Mouse (Mus musculus): Measurements from ENCODE around the gene Pde8a. TPM values are rescaled to one million over a fixed set of nuclear protein-coding genes. Genes with fewer than 3 reads are reported as not detected.

Pde8a gene
- 3.6 and 4.3 TPM in 2 replicates for polyA plus RNA-seq (2016; fragmentation: Nextera tagmentation; extraction: Ambion mirVana)

GRCm38 (mm10) chr7:81213347-81214152, at the start of gene Pde8a:
TSS of gene Pde8a (plus strand) at chr7:81213596.
- H3K4me1 ChIP-seq (replicated peaks), result peaks cover 20% of the 10 kb centered on the region; the same call in 1 of the 2 replicates
- no peak for ATAC-seq (ENCODE audit: insufficient number of reproducible peaks, insufficient read depth, low FRiP score, low TSS enrichment, low read depth)
- H3K36me3 ChIP-seq, result no peaks in the 10 kb centered on the region
- H3K4me2 ChIP-seq, result peak within 1 kb of the TSS; percentile 61
- peak within 1 kb of the TSS; percentile 51 for H3K4me3 ChIP-seq (replicated peaks)
- peak within 1 kb of the TSS; percentile 62 for H3K27ac ChIP-seq
- H3K27me3 ChIP-seq, result peaks cover 66% of the 10 kb centered on the region
- H3K9me3 ChIP-seq, result no peaks in the 10 kb centered on the region
- H3K9ac ChIP-seq (replicated peaks), result peak within 1 kb of the TSS; percentile 52
- WGBS, result 1% methylated on average over 88 of the region's 128 CpGs

- WGBS, result 59% methylated on average over 7 of the region's 7 CpGs
- no peak overlapping the region for H3K4me2 ChIP-seq
- no peaks in the 10 kb centered on the region for H3K36me3 ChIP-seq
- no peaks in the 10 kb centered on the region for H3K9me3 ChIP-seq
- peaks cover 8% of the 10 kb centered on the region; the same call in 1 of the 2 replicates for H3K27me3 ChIP-seq
- no peak overlapping the region for H3K27ac ChIP-seq
- no peak for ATAC-seq (ENCODE audit: insufficient number of reproducible peaks, insufficient read depth, low FRiP score, low TSS enrichment, low read depth)
- no peak overlapping the region for H3K9ac ChIP-seq (replicated peaks)
- no peak overlapping the region for H3K4me3 ChIP-seq (replicated peaks)
- no peaks in the 10 kb centered on the region for H3K4me1 ChIP-seq (replicated peaks)
Measured at GRCm38 (mm10) chr7:81164411-81164810, 49.0 kb upstream of the Pde8a start.

DNA sequence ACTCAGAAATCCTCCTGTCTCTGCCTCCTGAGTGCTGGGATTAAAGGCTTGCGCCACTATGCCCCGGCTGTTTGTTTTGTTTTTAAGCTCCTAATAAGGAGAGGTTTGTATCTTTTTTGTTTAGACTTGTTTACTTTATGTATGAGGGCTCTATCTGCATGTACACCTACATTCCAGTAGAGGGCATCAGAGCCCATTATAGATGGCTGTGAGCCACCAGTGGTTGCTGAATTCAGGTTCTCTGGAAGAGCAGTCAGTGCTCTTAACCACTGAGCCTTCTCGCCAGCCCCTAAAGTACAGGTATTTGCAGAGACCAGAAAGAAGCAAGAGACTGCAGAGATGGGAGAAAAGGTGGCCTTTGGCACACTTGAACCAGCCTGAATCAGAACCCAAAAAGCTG, 46.3 kb upstream of the Pde8a start:
- Histone ChIP-seq H3K4me1 (replicated peaks) (no peaks in the 10 kb centered on the region), H3K27me3 (peaks cover 15% of the 10 kb centered on the region; the same call in 1 of the 2 replicates), H3K27ac (no peak overlapping the region), H3K4me3 (replicated peaks) (no peak overlapping the region), H3K9ac (replicated peaks) (0 out of 2 replicates have a peak overlapping the region, but pooled peaks have one; percentile 0), H3K36me3 (no peaks in the 10 kb centered on the region), H3K4me2 (no peak overlapping the region), H3K9me3 (no peaks in the 10 kb centered on the region)
- no peak for ATAC-seq (ENCODE audit: insufficient number of reproducible peaks, insufficient read depth, low FRiP score, low TSS enrichment, low read depth)
- 50% methylated on average over 3 of the region's 3 CpGs for WGBS

DNA sequence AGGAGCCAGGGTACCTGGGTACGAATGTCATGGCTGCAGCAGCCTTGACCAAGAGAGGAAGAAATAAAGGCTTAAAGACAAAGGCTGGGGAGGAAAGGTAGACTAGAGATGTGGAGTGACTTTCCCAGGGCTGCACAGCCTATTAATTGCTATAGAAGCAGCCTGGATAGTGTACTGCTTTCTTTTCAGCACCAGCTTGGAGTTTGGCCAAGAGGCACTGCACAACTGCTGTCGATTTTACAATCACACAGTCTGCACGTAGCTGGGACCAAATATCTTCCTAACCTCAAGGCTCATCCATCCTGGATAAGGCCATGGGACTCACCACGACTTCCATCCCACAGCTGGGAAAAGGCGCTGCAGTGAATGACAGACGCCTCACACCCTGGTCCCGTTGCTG, 44.0 kb upstream of the Pde8a start:
- no peak overlapping the region for H3K9ac ChIP-seq (replicated peaks)

GRCm38 (mm10) chr7:81173931-81174330, 39.5 kb upstream of the Pde8a start:
- Histone ChIP-seq H3K36me3 (no peaks in the 10 kb centered on the region), H3K4me2 (no peak overlapping the region), H3K4me1 (replicated peaks) (no peaks in the 10 kb centered on the region), H3K9me3 (peaks cover 6% of the 10 kb centered on the region), H3K27ac (no peak overlapping the region), H3K4me3 (replicated peaks) (no peak overlapping the region), H3K9ac (replicated peaks) (no peak overlapping the region), H3K27me3 (peaks cover 11% of the 10 kb centered on the region; the same call in 1 of the 2 replicates)
- ATAC-seq (ENCODE audit: insufficient number of reproducible peaks, insufficient read depth, low FRiP score, low TSS enrichment, low read depth), result no peak
- WGBS, result 93% methylated on average over 2 of the region's 2 CpGs

More for the DNA sequence above, 44.0 kb upstream of the Pde8a start:
- H3K27ac ChIP-seq, result no peak overlapping the region
- H3K36me3 ChIP-seq, result no peaks in the 10 kb centered on the region
- WGBS, result 78% methylated on average over 7 of the region's 7 CpGs
- no peak overlapping the region for H3K4me3 ChIP-seq (replicated peaks)
- peaks cover 6% of the 10 kb centered on the region for H3K9me3 ChIP-seq
- no peaks in the 10 kb centered on the region for H3K4me1 ChIP-seq (replicated peaks)
- no peak for ATAC-seq (ENCODE audit: insufficient number of reproducible peaks, insufficient read depth, low FRiP score, low TSS enrichment, low read depth)
- H3K27me3 ChIP-seq, result peaks cover 15% of the 10 kb centered on the region; the same call in 1 of the 2 replicates
- no peak overlapping the region for H3K4me2 ChIP-seq

- Histone ChIP-seq H3K4me3 (replicated peaks) (no peak overlapping the region), H3K9ac (replicated peaks) (no peak overlapping the region), H3K36me3 (no peaks in the 10 kb centered on the region), H3K27me3 (0 out of 2 replicates have a peak, but pooled peaks cover 4% of the 10 kb centered on the region), H3K4me1 (replicated peaks) (peaks cover 6% of the 10 kb centered on the region), H3K4me2 (no peak overlapping the region), H3K27ac (no peak overlapping the region), H3K9me3 (peaks cover 6% of the 10 kb centered on the region)
- WGBS, result 80% methylated on average over 5 of the region's 5 CpGs
- ATAC-seq (ENCODE audit: insufficient number of reproducible peaks, insufficient read depth, low FRiP score, low TSS enrichment, low read depth), result no peak
Measured at GRCm38 (mm10) chr7:81174654-81175053, 38.7 kb upstream of the Pde8a start.

DNA sequence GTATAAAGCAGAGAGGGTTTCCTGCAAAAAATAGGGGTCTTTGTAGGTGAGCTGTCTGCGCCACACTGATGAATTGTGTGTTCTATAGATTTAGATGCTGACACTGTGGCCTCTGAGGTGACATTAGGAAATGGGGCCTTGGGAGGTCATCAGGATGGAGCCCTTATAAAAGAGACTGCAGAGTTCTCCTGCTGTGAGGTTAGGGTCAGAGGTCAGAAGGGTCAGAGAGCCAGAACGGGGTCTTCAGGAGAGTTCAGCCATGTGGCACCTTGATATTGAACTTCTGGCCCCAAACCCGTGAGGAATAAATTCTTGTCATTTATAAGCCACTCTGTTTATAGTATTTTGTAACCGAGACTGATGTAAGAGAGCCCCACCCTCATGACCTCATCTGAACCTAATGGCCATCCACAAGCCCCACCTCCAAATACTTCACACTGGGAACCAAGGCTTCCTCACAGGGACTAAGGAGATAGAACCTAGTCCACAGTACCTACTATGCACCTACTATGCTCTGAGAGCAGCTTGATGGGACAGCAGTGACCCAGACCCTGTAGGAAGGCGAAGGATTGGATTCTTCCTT, 37.1 kb upstream of the Pde8a start:
- no peak for ATAC-seq (ENCODE audit: insufficient number of reproducible peaks, insufficient read depth, low FRiP score, low TSS enrichment, low read depth)
- 32% methylated on average over 5 of the region's 5 CpGs for WGBS
- H3K4me2 ChIP-seq, result no peak overlapping the region
- peaks cover 6% of the 10 kb centered on the region for H3K9me3 ChIP-seq
- no peak overlapping the region for H3K27ac ChIP-seq
- H3K4me1 ChIP-seq (replicated peaks), result peaks cover 6% of the 10 kb centered on the region
- no peak overlapping the region for H3K4me3 ChIP-seq (replicated peaks)
- H3K9ac ChIP-seq (replicated peaks), result no peak overlapping the region
- H3K36me3 ChIP-seq, result no peaks in the 10 kb centered on the region
- H3K27me3 ChIP-seq, result no peaks in the 10 kb centered on the region

DNA sequence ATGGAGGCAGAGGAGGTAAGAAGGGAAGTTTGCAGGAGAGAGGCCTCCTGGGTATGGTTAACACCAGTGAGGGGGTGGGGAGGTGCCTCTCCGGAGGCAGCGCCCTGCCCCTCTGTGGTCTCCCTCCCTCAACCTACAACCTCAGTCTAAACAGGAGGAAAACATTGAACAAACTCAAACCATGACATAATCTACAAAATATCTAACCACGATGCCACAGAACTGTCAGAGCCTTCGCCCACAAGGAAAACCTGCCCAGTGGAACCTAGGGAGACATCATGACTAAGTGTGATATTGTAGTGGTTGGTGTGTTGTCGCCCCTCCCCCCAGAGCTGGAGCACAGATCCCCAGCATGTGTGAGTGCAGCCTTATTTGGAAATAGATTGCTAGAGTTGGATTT, 33.9 kb upstream of the Pde8a start:
- Histone ChIP-seq H3K4me2 (no peak overlapping the region), H3K9ac (replicated peaks) (no peak overlapping the region), H3K27me3 (no peaks in the 10 kb centered on the region), H3K27ac (no peak overlapping the region), H3K9me3 (no peaks in the 10 kb centered on the region), H3K36me3 (no peaks in the 10 kb centered on the region), H3K4me3 (replicated peaks) (no peak overlapping the region), H3K4me1 (replicated peaks) (peaks cover 6% of the 10 kb centered on the region)
- ATAC-seq (ENCODE audit: insufficient number of reproducible peaks, insufficient read depth, low FRiP score, low TSS enrichment, low read depth), result no peak
- WGBS, result 71% methylated on average over 5 of the region's 5 CpGs

GRCm38 (mm10) chr7:81182492-81183175, 30.8 kb upstream of the Pde8a start:
- WGBS, result 88% methylated on average over 10 of the region's 10 CpGs
- Histone ChIP-seq H3K4me3 (replicated peaks) (no peak overlapping the region), H3K4me2 (no peak overlapping the region), H3K4me1 (replicated peaks) (peaks cover 6% of the 10 kb centered on the region), H3K36me3 (no peaks in the 10 kb centered on the region), H3K27me3 (no peaks in the 10 kb centered on the region), H3K9ac (replicated peaks) (no peak overlapping the region), H3K27ac (no peak overlapping the region), H3K9me3 (no peaks in the 10 kb centered on the region)
- no peak for ATAC-seq (ENCODE audit: insufficient number of reproducible peaks, insufficient read depth, low FRiP score, low TSS enrichment, low read depth)

- no peak overlapping the region for H3K27ac ChIP-seq
- H3K4me1 ChIP-seq (replicated peaks), result peaks cover 6% of the 10 kb centered on the region
- no peak for ATAC-seq (ENCODE audit: insufficient number of reproducible peaks, insufficient read depth, low FRiP score, low TSS enrichment, low read depth)
- H3K27me3 ChIP-seq, result no peaks in the 10 kb centered on the region
- H3K9me3 ChIP-seq, result no peaks in the 10 kb centered on the region
- no peak overlapping the region for H3K4me2 ChIP-seq
- no peak overlapping the region for H3K9ac ChIP-seq (replicated peaks)
- no peaks in the 10 kb centered on the region for H3K36me3 ChIP-seq
- no peak overlapping the region for H3K4me3 ChIP-seq (replicated peaks)
Measured at GRCm38 (mm10) chr7:81183181-81183580, 30.2 kb upstream of the Pde8a start.

GRCm38 (mm10) chr7:81184136-81184535, 29.3 kb upstream of the Pde8a start:
- Histone ChIP-seq H3K9me3 (no peaks in the 10 kb centered on the region), H3K4me2 (no peak overlapping the region), H3K4me3 (replicated peaks) (no peak overlapping the region), H3K9ac (replicated peaks) (no peak overlapping the region), H3K27me3 (no peaks in the 10 kb centered on the region), H3K36me3 (no peaks in the 10 kb centered on the region), H3K27ac (no peak overlapping the region), H3K4me1 (replicated peaks) (peaks cover 5% of the 10 kb centered on the region)
- 86% methylated on average over 2 of the region's 2 CpGs for WGBS
- ATAC-seq (ENCODE audit: insufficient number of reproducible peaks, insufficient read depth, low FRiP score, low TSS enrichment, low read depth), result no peak
